Comparison of ENCODE assay signal across 11 mouse cellular contexts in genomic region chr1:171840450-171841023, GRCm38 (mm10). TPM values are rescaled to one million over a fixed set of nuclear protein-coding genes. Genes with fewer than 3 reads are reported as not detected.
DNase-seq lines count a peak whose midpoint lies in the region; ATAC-seq lines count a peak whose summit lies in the region.
"Had no signal": no experiment of that assay in that cellular context is flagged by ENCODE, and none has a peak within 500 bp of the region (broad histone marks: within the 10 kb centered on the region; RNA-seq: fewer than 3 reads in every experiment).

No protein-coding gene starts in this region.

- DNase-seq in layer of hippocampus, adult 11-12 months (ENCODE audit: low spot score): peak; percentile 37
- DNase-seq in layer of hippocampus, adult 18-20 months (ENCODE audit: low spot score in 2 of 2): no peak
- peak; percentile 64 for DNase-seq in thymus, postnatal 14 days
- DNase-seq in urinary bladder, postnatal 4 days (ENCODE audit: low spot score in 2 of 2): no peak
- no peak for DNase-seq in adrenal gland, adult 2 months
- DNase-seq in hindbrain, embryonic 14.5 days (ENCODE audit: low spot score): no peak

- no peak overlapping the region for H3K27ac ChIP-seq in heart, embryonic 16.5 days (ENCODE audit: low read length)
- H3K27ac ChIP-seq in macrophage: peak overlapping the region; percentile 97
- H3K27ac ChIP-seq in hindbrain, embryonic 14.5 days: no peak overlapping the region
- H3K27ac ChIP-seq: limb, embryonic 15.5 days had no signal

- H3K36me3 ChIP-seq in heart, embryonic 16.5 days (ENCODE audit: control insufficient read depth, insufficient read depth): no peaks in the 10 kb centered on the region
- H3K36me3 ChIP-seq in macrophage (ENCODE audit: inconsistent target): no peaks in the 10 kb centered on the region
- H3K36me3 ChIP-seq in hindbrain, embryonic 14.5 days (replicated peaks; ENCODE audit: control insufficient read depth, insufficient read depth): no peaks in the 10 kb centered on the region
- H3K36me3 ChIP-seq: G1E; limb, embryonic 15.5 days had no signal

- ATAC-seq in heart, embryonic 16.5 days (replicated peaks; ENCODE audit: extremely low read depth, insufficient read depth, low FRiP score): no peak
- no peak for ATAC-seq in hindbrain, embryonic 14.5 days (ENCODE audit: low FRiP score)

- no peaks in the 10 kb centered on the region for H3K4me1 ChIP-seq in heart, embryonic 16.5 days (ENCODE audit: control insufficient read depth, insufficient read depth, low read length)
- no peaks in the 10 kb centered on the region for H3K4me1 ChIP-seq in hindbrain, embryonic 14.5 days (replicated peaks; ENCODE audit: control insufficient read depth, insufficient read depth, low read length)
- H3K4me1 ChIP-seq: limb, embryonic 15.5 days had no signal

- H3K9me3 ChIP-seq in heart, embryonic 16.5 days (replicated peaks; ENCODE audit: control insufficient read depth, low read length): no peaks in the 10 kb centered on the region
- no peaks in the 10 kb centered on the region for H3K9me3 ChIP-seq in hindbrain, embryonic 14.5 days (ENCODE audit: control insufficient read depth, low read length)
- H3K9me3 ChIP-seq: limb, embryonic 15.5 days had no signal

- H3K9ac ChIP-seq in heart, embryonic 16.5 days (ENCODE audit: low read length): no peak overlapping the region
- H3K9ac ChIP-seq in hindbrain, embryonic 14.5 days: no peak overlapping the region
- H3K9ac ChIP-seq: limb, embryonic 15.5 days had no signal

- H3K27me3 ChIP-seq in heart, embryonic 16.5 days (ENCODE audit: control insufficient read depth, insufficient read depth, low read length): no peaks in the 10 kb centered on the region
- H3K27me3 ChIP-seq in hindbrain, embryonic 14.5 days (ENCODE audit: control insufficient read depth, insufficient read depth, low read length): no peaks in the 10 kb centered on the region
- H3K27me3 ChIP-seq: limb, embryonic 15.5 days had no signal

- 62% methylated on average over 4 of the region's 4 CpGs for WGBS in heart, embryonic 16.5 days
- 0% methylated on average over 4 of the region's 4 CpGs for WGBS in macrophage (ENCODE audit: missing documents)
- WGBS in hindbrain, embryonic 14.5 days: 87% methylated on average over 4 of the region's 4 CpGs

- H3K79me2 ChIP-seq in macrophage (ENCODE audit: inconsistent target): peaks cover 66% of the 10 kb centered on the region

- H3K4me3 ChIP-seq in heart, embryonic 16.5 days (ENCODE audit: low read length): peak overlapping the region; percentile 10; the same call in 1 of the 2 replicates
- H3K4me3 ChIP-seq in macrophage (ENCODE audit: inconsistent target): peak overlapping the region; percentile 62
- no peak overlapping the region for H3K4me3 ChIP-seq in hindbrain, embryonic 14.5 days (replicated peaks; ENCODE audit: low read length)
- H3K4me3 ChIP-seq: limb, embryonic 15.5 days had no signal

- H3K4me2 ChIP-seq in heart, embryonic 16.5 days (ENCODE audit: low read depth, low read length): no peak overlapping the region; the same call in 1 of the 2 replicates
- no peak overlapping the region for H3K4me2 ChIP-seq in hindbrain, embryonic 14.5 days (replicated peaks)
- H3K4me2 ChIP-seq: limb, embryonic 15.5 days had no signal

RNA-seq across cellular contexts. Expression of gene Cd84, which starts 1.0 kb away (rescaled TPM):
- total RNA-seq in layer of hippocampus, adult 18-20 months (2021): 1 to 10 TPM; 2.2 to 2.5 TPM
- 2.0 and 2.6 TPM in 2 replicates for polyA plus RNA-seq in heart, embryonic 16.5 days (2015; fragmentation: Nextera tagmentation; extraction: Ambion mirVana)
- total RNA-seq in macrophage (2018; cell fraction: chromatin; rRNA removed): 1,000 to 10,000 TPM in 6 of 26 experiments, 100 to 1,000 TPM in 20; 234 to 1,654 (median 819) TPM
- 100 to 1,000 TPM; 435 to 614 (median 502) TPM for total RNA-seq in macrophage (2018; cell fraction: cytosol; rRNA removed)
- 1,000 to 10,000 TPM in 2 of 26 experiments, 100 to 1,000 TPM in 24; 287 to 1,216 (median 634) TPM for total RNA-seq in macrophage (2018; cell fraction: nucleus; rRNA removed)
- polyA plus RNA-seq in macrophage (2018): 552 to 1,435 TPM (median 764 TPM) in 3 replicates
- total RNA-seq in adrenal gland, adult 2 months (2021): 1 to 10 TPM; 4.6 to 5.8 TPM
- polyA plus RNA-seq in adrenal gland, adult 2 months (2012; rRNA removed): 0.42 and 0.79 TPM in 2 replicates
- polyA plus RNA-seq in hindbrain, embryonic 14.5 days (2014; fragmentation: Nextera tagmentation; extraction: Ambion mirVana): 1.1 and 1.7 TPM in 2 replicates
- polyA plus RNA-seq: G1E had no signal

RNA-seq across cellular contexts. Expression of gene Gm10521, which starts 54.9 kb away (rescaled TPM):
- not detected for total RNA-seq in layer of hippocampus, adult 18-20 months (2021)
- polyA plus RNA-seq in heart, embryonic 16.5 days (2015; fragmentation: Nextera tagmentation; extraction: Ambion mirVana): not detected in 2 replicates
- total RNA-seq in macrophage (2018; cell fraction: chromatin; rRNA removed): 100 to 1,000 TPM in 21 of 26 experiments, 10 to 100 TPM in 5; 23.0 to 410 (median 222) TPM
- total RNA-seq in macrophage (2018; cell fraction: cytosol; rRNA removed): 10 to 100 TPM in 13 of 26 experiments, 1 to 10 TPM in 13; 2.8 to 24.5 (median 10.0) TPM
- total RNA-seq in macrophage (2018; cell fraction: nucleus; rRNA removed): 100 to 1,000 TPM in 15 of 26 experiments, 10 to 100 TPM in 11; 29.2 to 375 (median 110) TPM
- polyA plus RNA-seq in macrophage (2018): 14.1 to 35.5 TPM (median 19.0 TPM) in 3 replicates
- under 1 TPM; 0.10 to 0.12 TPM for total RNA-seq in adrenal gland, adult 2 months (2021)
- polyA plus RNA-seq in adrenal gland, adult 2 months (2012; rRNA removed): 0.07 and 0.13 TPM in 2 replicates
- polyA plus RNA-seq in hindbrain, embryonic 14.5 days (2014; fragmentation: Nextera tagmentation; extraction: Ambion mirVana): not detected in 2 replicates
- total RNA-seq: G1E had no signal
- polyA plus RNA-seq: G1E; kidney, embryonic 16.5 days; limb, embryonic 15.5 days had no signal

Comparison
In these comparisons a context has a peak if more than half of its experiments do, and no peak if none do; other contexts are left out.
1. DNase-seq: peak in layer of hippocampus, adult 11-12 months (single experiment) and thymus, postnatal 14 days (single experiment); none in layer of hippocampus, adult 18-20 months (0 of 2), urinary bladder, postnatal 4 days (0 of 2), adrenal gland, adult 2 months (single experiment) and hindbrain, embryonic 14.5 days (single experiment).
2. RNA of gene Cd84, which starts 1.0 kb away (polyA plus RNA-seq): 552 to 1,435 TPM in macrophage; 2.0 to 2.6 TPM in heart, embryonic 16.5 days, 1.1 to 1.7 TPM in hindbrain, embryonic 14.5 days and 0.42 to 0.79 TPM in adrenal gland, adult 2 months; every median in the first group is over 100 times any median in the second.
3. RNA of gene Gm10521, which starts 54.9 kb away (polyA plus RNA-seq): 14.1 to 35.5 TPM in macrophage; 0.07 to 0.13 TPM in adrenal gland, adult 2 months, not detected in heart, embryonic 16.5 days and not detected in hindbrain, embryonic 14.5 days; every median in the first group is over 10 times any median in the second.